Mouse (Mus musculus) G1E (cell line): ENCODE data around the gene Nup88. TPM values are rescaled to one million over a fixed set of nuclear protein-coding genes. Genes with fewer than 3 reads are reported as not detected.

Experiments
- ATAC-seq: 2 replicates; pipeline ENCODE4 v1.8.0; 2016; ENCODE audit warnings: mild to moderate bottlenecking; ENCODE audit not compliant: insufficient number of reproducible peaks, poor library complexity, low FRiP score, severe bottlenecking; ENCODE audit errors: extremely low read depth
- DNase-seq: peaks from one replicate; pipeline ENCODE4 v3.0.0; 2012; ENCODE audit warnings: low spot score
- H3K27me3 ChIP-seq: 2 replicates; pipeline ENCODE4 v1.6.1; 2012; ENCODE audit warnings: mild to moderate bottlenecking, low read length, inconsistent platforms; ENCODE audit not compliant: insufficient read depth
- H3K36me3 ChIP-seq: replicated peaks from 2 replicates; pipeline ENCODE3; 2012; ENCODE audit warnings: mild to moderate bottlenecking, inconsistent platforms
- H3K4me1 ChIP-seq: 2 replicates; pipeline ENCODE4 v1.6.1; 2012; ENCODE audit warnings: low read depth, low read length, inconsistent platforms, mixed read lengths; ENCODE audit not compliant: insufficient read depth
- H3K4me3 ChIP-seq: 2 replicates; pipeline ENCODE4 v1.5.1; 2012; ENCODE audit warnings: low read depth, mild to moderate bottlenecking, inconsistent platforms, low read length, moderate library complexity, mixed read lengths
- H3K9me3 ChIP-seq: replicated peaks from 2 replicates; pipeline ENCODE4 v1.6.1; 2012; ENCODE audit warnings: inconsistent platforms
- CTCF ChIP-seq: IDR thresholded peaks from 2 replicates; pipeline ENCODE4 v1.5.1; 2012; ENCODE audit warnings: low read depth, low read length, inconsistent platforms, mixed read lengths
- GATA1 ChIP-seq: IDR thresholded peaks from 2 replicates; pipeline ENCODE4 v1.6.1; 2012; ENCODE audit warnings: borderline replicate concordance, low read length, inconsistent platforms, mixed read lengths
- GATA2 ChIP-seq: IDR thresholded peaks from 2 replicates; pipeline ENCODE4 v1.6.1; 2012; ENCODE audit warnings: low read depth, low read length, inconsistent platforms, borderline replicate concordance
- POLR2AphosphoS5 ChIP-seq: IDR thresholded peaks from 2 replicates; pipeline ENCODE4 v1.6.1; 2012; ENCODE audit warnings: low read depth, low read length, inconsistent platforms; ENCODE audit not compliant: insufficient replicate concordance
- TAL1 ChIP-seq: conservative IDR thresholded peaks from 2 replicates; pipeline ENCODE4 v1.6.1; 2012; ENCODE audit warnings: low read depth, low read length, inconsistent platforms, mixed read lengths
- polyA plus RNA-seq: library from polyadenylated mRNA; stranded (reverse); fragments of >175 nt; gene quantifications from 2 replicates; pipeline ENCODE4 v1.2.3, GENCODE M21; 2012
- total RNA-seq, 2 experiments: library from RNA; stranded (forward) in 1 of 2; stranded (reverse) in 1 of 2; fragments of 200-1000 nt in 1 of 2; fragments of >200 nt in 1 of 2; fragmentation: Nextera tagmentation in 1 of 2; gene quantifications; 2 replicates each; pipeline ENCODE4 v1.2.3; 2014 to 2017

Nup88 gene
- 154 and 178 TPM in 2 replicates for total RNA-seq (2014; fragmentation: Nextera tagmentation)
- total RNA-seq (2017): 145 and 193 TPM in 2 replicates
- polyA plus RNA-seq: 81.1 and 103 TPM in 2 replicates

- Histone ChIP-seq H3K9me3 (peaks cover 4% of the 10 kb centered on the region; the same call in 1 of the 2 replicates), H3K27me3 (no peaks in the 10 kb centered on the region), H3K4me3 (peak within 1 kb of the TSS; percentile 97), H3K4me1 (peaks cover 48% of the 10 kb centered on the region), H3K36me3 (peaks cover 60% of the 10 kb centered on the region)
- peak; percentile 82 for ATAC-seq
- DNase-seq: peak; percentile 98
- TF ChIP-seq TAL1: no peak
- no peak for TF ChIP-seq GATA2
- TF ChIP-seq GATA1: no peak
- no peak for TF ChIP-seq CTCF
- no peak for TF ChIP-seq POLR2AphosphoS5
These were observed at the start of gene Nup88, which contains the start of gene Rpain for GRCm38 (mm10) chr11:70969821-70970559. TSS of gene Nup88 (minus strand) at chr11:70969973. TSS of gene Rpain (plus strand) at chr11:70970213.

DNA sequence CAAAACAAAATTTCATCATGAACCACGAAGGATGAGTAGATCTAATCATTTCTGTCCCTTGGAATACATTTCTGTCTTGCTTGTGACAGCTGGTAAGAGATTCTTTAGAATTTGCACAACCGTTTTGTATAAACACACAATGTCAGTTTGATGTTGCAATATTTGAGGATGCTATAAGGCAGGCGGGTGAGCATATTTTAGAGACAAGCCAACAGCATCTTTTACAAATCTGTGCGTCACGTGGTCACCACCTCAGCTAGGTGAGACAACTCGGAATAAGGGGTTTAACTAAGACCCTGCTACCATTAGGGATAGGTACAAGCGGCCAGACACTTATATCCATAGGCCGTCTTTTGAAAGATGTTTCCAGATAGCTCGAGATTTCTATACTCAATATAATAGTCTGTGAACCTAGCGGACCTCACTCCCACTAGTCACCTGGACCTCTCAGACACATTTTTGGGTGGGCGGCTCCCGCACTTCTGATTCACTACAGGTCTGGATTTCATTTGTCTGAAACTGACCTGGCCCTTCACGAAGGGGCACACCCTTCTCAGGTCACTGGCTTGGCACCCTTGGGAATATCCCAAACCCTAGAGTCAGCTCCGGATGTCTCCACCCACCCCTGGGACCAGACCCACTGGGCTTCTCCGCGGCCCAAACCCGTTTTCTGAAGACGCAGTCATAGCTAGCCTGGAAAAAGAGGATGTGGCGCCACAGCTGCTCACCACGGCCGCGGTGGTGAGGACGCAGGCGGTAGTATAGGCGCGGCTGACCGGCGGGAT is 48.8 kb upstream of the Nup88 start:
- Histone ChIP-seq H3K36me3 (peaks cover 58% of the 10 kb centered on the region), H3K4me3 (peak overlapping the region; percentile 93), H3K4me1 (peaks cover 42% of the 10 kb centered on the region), H3K9me3 (no peaks in the 10 kb centered on the region), H3K27me3 (no peaks in the 10 kb centered on the region)
- DNase-seq (no peak), ATAC-seq (no peak)
- TF ChIP-seq POLR2AphosphoS5: no peak
- no peak for TF ChIP-seq TAL1
- no peak for TF ChIP-seq CTCF
- no peak for TF ChIP-seq GATA1
- TF ChIP-seq GATA2: no peak

DNA sequence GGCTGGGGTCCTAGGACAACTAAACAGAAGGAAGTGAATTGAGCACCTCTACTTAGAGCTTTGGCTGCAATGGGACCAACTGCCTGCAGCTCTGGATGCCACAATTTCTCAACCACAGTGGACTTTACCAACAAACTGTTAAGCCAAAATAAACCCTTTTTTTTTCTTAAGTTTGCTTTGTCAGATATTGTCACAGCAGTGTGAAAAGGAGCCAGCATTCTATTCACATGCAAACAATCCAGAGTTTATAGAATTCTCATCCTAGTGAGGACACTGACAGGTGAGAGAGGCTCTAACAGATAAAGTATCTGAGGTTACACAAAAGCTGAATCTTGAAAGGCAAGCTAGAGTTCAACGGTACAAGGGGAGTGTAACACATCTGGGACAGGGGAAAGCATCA is 47.3 kb upstream of the Nup88 start:
- ATAC-seq (no peak), DNase-seq (no peak)
- peaks cover 34% of the 10 kb centered on the region for H3K4me1 ChIP-seq
- H3K9me3 ChIP-seq: no peaks in the 10 kb centered on the region
- peaks cover 58% of the 10 kb centered on the region for H3K36me3 ChIP-seq
- H3K4me3 ChIP-seq: no peak overlapping the region
- H3K27me3 ChIP-seq: no peaks in the 10 kb centered on the region
- no peak for TF ChIP-seq POLR2AphosphoS5
- TF ChIP-seq GATA2: no peak

- ATAC-seq: no peak
- Histone ChIP-seq H3K4me3 (no peak overlapping the region), H3K36me3 (peaks cover 87% of the 10 kb centered on the region), H3K4me1 (peaks cover 15% of the 10 kb centered on the region), H3K27me3 (no peaks in the 10 kb centered on the region), H3K9me3 (no peaks in the 10 kb centered on the region)
- no peak for TF ChIP-seq CTCF
- TF ChIP-seq GATA1: no peak
- TF ChIP-seq POLR2AphosphoS5: no peak
- TF ChIP-seq GATA2: no peak
- TF ChIP-seq TAL1: no peak
- no peak for DNase-seq
These were observed 43.0 kb upstream of the Nup88 start for GRCm38 (mm10) chr11:71012743-71013142.

DNA sequence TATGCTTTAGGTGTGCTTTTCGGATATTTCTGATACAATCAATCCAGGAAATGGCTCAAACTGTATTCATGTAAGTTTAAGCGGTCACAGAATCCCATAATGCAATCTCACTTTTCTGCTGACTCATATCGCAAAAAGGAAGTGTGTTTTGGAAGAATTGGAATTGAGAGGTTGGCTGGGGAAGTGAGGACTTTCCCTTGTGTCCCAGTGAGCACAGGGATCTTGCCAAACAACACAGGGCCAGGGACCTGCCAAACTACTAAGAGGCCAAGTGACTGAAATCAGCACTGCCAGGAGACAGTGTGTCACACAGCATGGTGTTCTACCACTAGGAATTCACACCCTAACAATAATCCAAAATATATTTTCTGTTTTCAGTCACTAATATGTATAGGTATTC is 38.5 kb upstream of the Nup88 start:
- no peak for TF ChIP-seq POLR2AphosphoS5
- TF ChIP-seq CTCF: no peak
- no peak for TF ChIP-seq GATA2
- TF ChIP-seq TAL1: no peak
- no peak for TF ChIP-seq GATA1
- H3K4me3 ChIP-seq: no peak overlapping the region
- peaks cover 65% of the 10 kb centered on the region for H3K36me3 ChIP-seq
- H3K27me3 ChIP-seq: no peaks in the 10 kb centered on the region
- no peak for ATAC-seq
- no peak for DNase-seq
- no peaks in the 10 kb centered on the region for H3K9me3 ChIP-seq
- peaks cover 12% of the 10 kb centered on the region for H3K4me1 ChIP-seq

- Histone ChIP-seq H3K4me3 (no peak overlapping the region), H3K4me1 (peaks cover 17% of the 10 kb centered on the region), H3K36me3 (peaks cover 63% of the 10 kb centered on the region), H3K27me3 (no peaks in the 10 kb centered on the region), H3K9me3 (no peaks in the 10 kb centered on the region)
- no peak for TF ChIP-seq GATA2
- no peak for TF ChIP-seq GATA1
- no peak for TF ChIP-seq TAL1
- no peak for TF ChIP-seq POLR2AphosphoS5
- DNase-seq: no peak
- ATAC-seq: no peak
These were observed 38.1 kb upstream of the Nup88 start for GRCm38 (mm10) chr11:71007831-71008230.
